Mouse (Mus musculus): ENCODE measurements around the gene Myo15b.
"Not testable (repeated sequence)": the region's sequence is repeated elsewhere in the genome, so short reads cannot be mapped to it uniquely, and the experiment has no call there.

Gene Myo15b

DNA sequence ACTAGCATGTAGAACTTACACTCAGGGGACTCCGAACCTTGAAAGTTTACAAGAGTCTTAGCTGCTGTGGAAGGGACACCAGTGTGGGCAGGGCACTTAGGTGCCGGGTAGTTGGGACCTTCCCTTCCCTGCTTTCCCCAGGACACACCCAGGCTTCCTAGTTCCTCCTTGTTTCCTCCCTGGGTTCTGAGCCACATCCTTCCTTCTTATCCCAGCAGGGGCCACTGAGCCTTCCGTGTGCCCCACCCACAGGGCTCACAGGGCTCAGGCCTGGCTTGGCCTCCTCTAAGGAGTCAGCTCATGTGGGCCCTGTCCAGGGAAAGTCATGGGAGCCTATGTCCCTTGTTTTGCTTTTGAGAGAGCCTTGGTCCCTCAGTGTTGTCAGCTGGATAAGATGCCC is 18.5 kb upstream of the Myo15b start:
- H3K36me3 ChIP-seq (ENCODE audit: control insufficient read depth, insufficient read depth, low read length, poor library complexity, severe bottlenecking): no peaks in the 10 kb centered on the region
- no peaks in the 10 kb centered on the region for H3K27me3 ChIP-seq (ENCODE audit: control insufficient read depth, insufficient read depth, low read length, poor library complexity, severe bottlenecking)
- no peak for DNase-seq (ENCODE audit: low read depth, low spot score)

DNA sequence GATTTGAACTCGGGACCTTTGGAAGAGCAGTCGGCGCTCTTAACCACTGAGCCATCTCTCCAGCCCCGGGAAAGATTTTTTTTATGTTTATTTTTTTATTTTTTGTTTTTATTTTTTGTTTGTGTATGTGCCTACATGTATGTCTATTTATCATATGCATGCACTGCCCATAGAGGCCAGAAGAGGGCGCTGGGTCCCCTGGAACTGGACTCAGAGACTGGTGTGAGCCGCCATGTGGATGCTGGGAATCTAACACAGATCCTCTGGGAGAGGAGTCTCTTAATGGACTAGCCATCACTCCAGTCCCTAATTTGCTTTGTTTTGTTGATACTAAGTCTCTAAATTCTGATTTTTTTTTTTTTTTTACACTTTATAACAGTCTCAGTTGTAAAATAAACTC is 17.2 kb upstream of the Myo15b start:
- DNase-seq (ENCODE audit: low read depth, low spot score): no peak
- peaks cover 2% of the 10 kb centered on the region; the same call in 1 of the 2 replicates for H3K36me3 ChIP-seq (ENCODE audit: control insufficient read depth, insufficient read depth, low read length, poor library complexity, severe bottlenecking)
- no peaks in the 10 kb centered on the region for H3K27me3 ChIP-seq (ENCODE audit: control insufficient read depth, insufficient read depth, low read length, poor library complexity, severe bottlenecking)

DNA sequence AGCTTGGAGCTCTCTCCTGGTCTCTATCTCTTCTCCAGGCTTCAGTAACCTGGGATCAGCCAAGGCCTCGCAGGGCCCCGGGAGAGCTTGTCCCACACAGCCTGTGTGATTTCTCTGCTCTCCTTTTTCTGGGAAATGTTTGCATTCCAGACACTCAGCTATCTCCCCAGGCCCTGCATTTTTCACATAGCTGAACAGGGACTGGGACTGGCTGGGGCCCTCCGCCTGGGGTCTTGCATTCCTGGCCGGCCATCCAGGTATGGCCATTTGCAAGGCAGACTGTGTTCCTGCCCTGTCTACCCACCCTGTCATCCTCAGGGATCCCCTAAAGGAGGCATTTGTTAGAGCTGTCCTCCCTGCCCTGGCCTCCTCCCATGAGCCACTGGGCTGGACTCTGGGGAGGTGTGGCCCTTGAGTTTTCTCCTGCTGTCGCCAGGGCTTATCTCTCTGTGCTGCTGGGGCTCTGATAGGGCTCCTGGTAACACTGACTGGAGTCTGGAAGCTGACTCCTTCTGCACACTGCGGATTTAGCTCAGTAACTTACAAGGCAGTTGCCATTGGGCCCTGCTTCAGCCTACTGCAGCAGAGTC is 16.1 kb upstream of the Myo15b start:
- H3K27me3 ChIP-seq (ENCODE audit: control insufficient read depth, insufficient read depth, low read length, poor library complexity, severe bottlenecking): no peaks in the 10 kb centered on the region
- peaks cover 3% of the 10 kb centered on the region; the same call in 1 of the 2 replicates for H3K36me3 ChIP-seq (ENCODE audit: control insufficient read depth, insufficient read depth, low read length, poor library complexity, severe bottlenecking)
- DNase-seq (ENCODE audit: low read depth, low spot score): no peak

DNA sequence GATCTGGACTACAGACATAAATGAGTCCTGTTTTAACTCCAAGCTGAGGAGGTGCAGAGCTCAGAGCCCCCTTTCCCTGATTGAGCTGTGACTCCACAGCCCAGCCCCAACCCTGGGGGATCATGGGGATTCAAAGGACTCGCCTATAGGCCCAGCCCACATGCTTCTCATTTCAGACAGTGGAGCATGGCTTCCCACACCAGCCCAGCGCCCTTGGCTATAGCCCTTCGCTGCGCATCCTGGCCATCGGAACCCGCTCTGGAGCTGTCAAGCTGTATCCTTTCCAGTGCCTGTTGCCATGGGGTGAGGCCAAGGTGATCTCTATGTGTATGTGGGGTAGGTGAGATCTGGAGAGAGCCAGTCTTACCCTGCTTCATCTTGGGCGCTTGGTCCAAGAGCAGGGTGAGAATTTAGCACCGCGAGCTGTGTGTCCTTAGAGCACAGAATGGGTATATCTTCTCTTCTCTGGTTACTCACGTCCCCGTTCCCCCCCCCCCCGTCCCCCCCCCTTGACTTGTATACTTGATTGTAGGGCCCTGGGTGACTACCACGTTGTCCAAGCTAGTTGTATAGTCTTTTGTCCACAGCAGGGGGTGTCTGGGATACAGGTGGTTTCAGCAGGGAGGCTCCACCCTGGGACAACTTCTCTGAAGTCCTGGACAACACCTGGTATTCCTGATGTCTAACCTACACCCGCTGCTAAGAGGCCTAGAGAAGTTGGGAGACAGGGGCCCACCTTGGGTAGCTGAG is 14.9 kb upstream of the Myo15b start:
- H3K27me3 ChIP-seq (ENCODE audit: control insufficient read depth, insufficient read depth, low read length, poor library complexity, severe bottlenecking): no peaks in the 10 kb centered on the region
- H3K36me3 ChIP-seq (ENCODE audit: control insufficient read depth, insufficient read depth, low read length, poor library complexity, severe bottlenecking): peaks cover 3% of the 10 kb centered on the region
- no peak for DNase-seq (ENCODE audit: low read depth, low spot score)

DNA sequence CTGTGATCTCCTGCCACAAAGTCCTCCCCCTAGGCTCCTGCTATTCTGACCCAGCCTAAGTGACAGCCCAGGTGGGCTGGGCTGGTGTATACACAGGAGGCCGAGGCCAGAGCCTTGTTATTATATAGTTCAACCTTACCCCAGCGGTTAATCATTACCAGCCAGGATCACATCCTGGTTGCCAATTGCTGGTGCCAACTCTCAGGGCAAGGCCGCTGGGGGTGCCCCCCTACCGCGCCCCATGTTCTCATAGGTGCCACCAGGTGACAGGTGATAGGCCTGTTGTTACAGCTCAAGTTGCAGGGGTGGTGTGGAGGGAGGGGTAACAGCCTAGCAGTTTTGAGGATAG is 14.3 kb upstream of the Myo15b start:
- Histone ChIP-seq H3K36me3 (ENCODE audit: control insufficient read depth, insufficient read depth, low read length, poor library complexity, severe bottlenecking) (peaks cover 3% of the 10 kb centered on the region), H3K27me3 (ENCODE audit: control insufficient read depth, insufficient read depth, low read length, poor library complexity, severe bottlenecking) (no peaks in the 10 kb centered on the region)
- DNase-seq (ENCODE audit: low read depth, low spot score): no peak

DNA sequence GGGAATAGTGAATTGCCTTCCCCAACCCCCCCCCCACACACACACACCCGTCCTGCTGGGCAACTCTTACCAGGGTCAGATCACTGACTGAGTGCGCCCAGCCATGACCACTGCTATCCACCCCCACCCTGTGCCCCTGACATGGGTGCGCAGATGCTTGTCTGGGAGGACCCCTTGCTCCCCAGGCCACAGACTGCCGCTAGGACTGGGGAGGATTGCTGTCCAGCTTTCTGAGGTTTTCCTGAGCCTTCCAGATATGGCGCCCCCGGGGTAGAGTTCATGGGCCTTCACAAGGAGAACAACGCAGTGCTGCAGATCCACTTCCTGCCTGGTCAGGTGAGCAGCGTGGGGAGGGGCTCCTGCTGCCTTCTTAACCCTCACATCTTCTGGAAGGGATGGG is 14.0 kb upstream of the Myo15b start:
- Histone ChIP-seq H3K36me3 (ENCODE audit: control insufficient read depth, insufficient read depth, low read length, poor library complexity, severe bottlenecking) (peaks cover 3% of the 10 kb centered on the region), H3K27me3 (ENCODE audit: control insufficient read depth, insufficient read depth, low read length, poor library complexity, severe bottlenecking) (no peaks in the 10 kb centered on the region)
- DNase-seq (ENCODE audit: low read depth, low spot score): no peak

DNA sequence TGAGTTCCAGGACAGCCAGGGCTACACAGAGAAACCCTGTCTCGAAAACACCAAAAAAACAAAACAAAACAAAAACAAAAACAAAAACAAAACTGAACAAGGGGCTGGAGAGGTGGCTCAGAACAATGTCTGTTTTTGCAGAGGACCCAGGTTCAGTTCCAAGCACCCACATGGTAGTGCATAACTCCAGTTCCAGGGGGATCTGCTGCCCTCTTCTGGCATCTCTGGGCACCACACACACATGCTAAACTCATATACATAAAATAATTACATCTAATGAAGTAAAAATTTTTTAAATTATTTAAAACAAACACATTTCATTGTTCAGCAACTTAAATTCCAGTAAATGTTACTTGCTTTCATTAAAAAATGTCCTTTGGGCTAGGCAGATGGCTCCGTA is 12.4 kb upstream of the Myo15b start:
- Histone ChIP-seq H3K36me3 (ENCODE audit: control insufficient read depth, insufficient read depth, low read length, poor library complexity, severe bottlenecking) (peaks cover 3% of the 10 kb centered on the region), H3K27me3 (ENCODE audit: control insufficient read depth, insufficient read depth, low read length, poor library complexity, severe bottlenecking) (no peaks in the 10 kb centered on the region)
- DNase-seq (ENCODE audit: low read depth, low spot score): no peak

DNA sequence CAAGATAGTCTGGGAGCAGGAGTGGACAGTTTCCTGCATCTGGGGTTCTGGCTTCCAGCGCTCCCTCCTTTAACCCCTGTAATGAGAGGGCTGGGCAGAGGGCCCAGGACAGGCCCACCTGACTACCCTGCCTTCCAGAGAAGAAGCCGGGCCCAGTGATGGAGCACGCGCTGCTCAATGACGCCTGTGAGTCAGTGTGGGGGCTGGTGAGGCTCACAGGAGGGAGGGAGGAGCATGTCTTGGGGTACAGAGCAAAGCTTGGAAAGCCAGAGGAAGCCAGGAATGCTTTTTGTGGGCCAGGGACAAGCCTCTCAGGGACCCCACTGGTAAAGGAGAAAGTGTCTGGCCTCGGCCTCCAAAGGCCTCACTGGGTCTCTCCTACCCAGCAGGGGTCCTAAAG is 3.5 kb upstream of the Myo15b start:
- peaks cover 15% of the 10 kb centered on the region for H3K36me3 ChIP-seq (ENCODE audit: control insufficient read depth, insufficient read depth, low read length, poor library complexity, severe bottlenecking)
- DNase-seq (ENCODE audit: low read depth, low spot score): no peak
- no peaks in the 10 kb centered on the region; the same call in none of the 2 replicates for H3K27me3 ChIP-seq (ENCODE audit: control insufficient read depth, insufficient read depth, low read length, poor library complexity, severe bottlenecking)

DNA sequence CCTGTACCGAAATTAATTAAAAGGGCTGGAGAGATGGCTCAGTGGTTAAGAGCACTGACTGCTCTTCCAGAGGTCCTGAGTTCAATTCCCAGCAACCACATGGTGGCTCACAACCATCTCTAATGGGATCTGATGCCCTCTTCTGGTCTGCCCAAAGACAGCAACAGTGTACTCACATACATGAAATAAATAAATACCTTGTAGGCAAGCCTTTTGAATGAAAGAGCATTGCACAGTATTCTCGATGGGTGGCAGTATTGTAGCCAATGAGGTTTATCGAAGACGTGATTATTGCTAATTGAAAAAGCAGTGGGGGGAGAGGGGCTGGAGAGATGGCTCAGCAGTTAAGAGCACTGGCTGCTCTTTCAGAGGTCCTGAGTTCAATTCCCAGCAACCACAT is 1.1 kb upstream of the Myo15b start:
- not testable (repeated sequence) for DNase-seq (ENCODE audit: low read depth, low spot score); H3K27me3 ChIP-seq (ENCODE audit: control insufficient read depth, insufficient read depth, low read length, poor library complexity, severe bottlenecking)
- H3K36me3 ChIP-seq (ENCODE audit: control insufficient read depth, insufficient read depth, low read length, poor library complexity, severe bottlenecking): peaks cover 11% of the 10 kb centered on the region

DNA sequence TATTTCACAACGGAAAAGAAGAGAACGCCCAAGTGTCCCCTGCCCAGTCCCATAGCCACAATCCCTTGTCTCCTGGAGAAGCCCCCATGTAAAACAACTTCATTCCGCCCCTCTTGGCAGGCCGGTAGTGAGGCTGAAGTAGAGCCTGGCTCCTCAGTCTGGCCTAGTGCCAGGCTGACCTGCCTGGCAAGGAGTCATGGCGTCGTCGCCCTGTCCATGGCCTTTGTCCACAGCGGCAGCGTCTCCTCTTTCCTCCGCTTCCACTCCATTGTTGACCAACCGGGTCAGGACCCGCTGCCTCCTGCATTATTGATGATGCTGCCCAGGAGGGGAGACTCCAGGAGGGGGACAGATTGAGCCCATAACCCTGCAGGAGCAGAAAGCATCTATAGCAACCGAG is 270 bp upstream of the Myo15b start:
- no peak for DNase-seq (ENCODE audit: low read depth, low spot score)

DNA sequence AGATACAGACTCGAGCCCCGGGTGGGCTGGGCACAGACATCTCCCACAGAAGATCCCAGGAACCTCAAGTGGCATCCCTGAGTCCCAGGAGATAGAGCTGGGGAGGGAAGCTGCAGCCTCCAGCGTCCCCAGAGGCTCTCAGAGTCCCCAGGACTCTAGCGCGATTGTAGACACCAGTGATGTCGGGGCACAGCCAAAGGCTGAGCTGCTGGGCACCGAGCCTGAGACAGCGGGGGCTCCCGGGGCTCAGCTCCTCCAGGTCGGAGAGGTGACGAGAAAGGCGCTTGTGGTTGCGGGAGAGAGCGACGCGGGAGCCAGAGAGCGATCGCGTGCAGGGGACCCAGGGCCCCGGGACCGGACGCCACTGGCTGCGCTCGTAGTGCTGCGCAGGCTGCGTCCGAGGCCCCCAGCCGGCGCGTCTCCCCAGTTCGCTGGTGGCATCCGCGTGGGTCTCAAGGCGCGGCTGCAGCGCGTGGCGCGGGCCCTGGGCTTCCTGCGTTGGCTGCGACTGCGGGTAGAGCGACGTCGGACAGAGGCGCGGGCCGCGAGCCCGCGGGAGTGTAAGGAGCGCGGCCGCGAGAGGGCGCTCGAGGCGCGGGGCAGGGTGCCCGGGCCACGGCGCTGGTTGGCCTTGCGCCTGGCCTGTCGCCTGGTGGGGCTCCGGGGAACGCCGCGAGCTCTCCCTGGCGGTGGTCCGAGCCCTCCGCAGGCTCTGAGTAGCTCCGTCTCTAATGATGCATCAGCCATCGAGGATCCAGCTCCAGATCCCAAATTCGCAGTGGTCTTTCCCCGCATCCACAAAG is 1.1 kb downstream of the Myo15b start:
- DNase-seq (ENCODE audit: low read depth, low spot score): peak; percentile 93
- H3K36me3 ChIP-seq (ENCODE audit: control insufficient read depth, insufficient read depth, low read length, poor library complexity, severe bottlenecking): peaks cover 3% of the 10 kb centered on the region; the same call in 1 of the 2 replicates

More for the DNA sequence above, 270 bp upstream of the Myo15b start:
- H3K27me3 ChIP-seq (ENCODE audit: control insufficient read depth, insufficient read depth, low read length, poor library complexity, severe bottlenecking): no peaks in the 10 kb centered on the region; the same call in none of the 2 replicates
- H3K36me3 ChIP-seq (ENCODE audit: control insufficient read depth, insufficient read depth, low read length, poor library complexity, severe bottlenecking): peaks cover 10% of the 10 kb centered on the region

DNA sequence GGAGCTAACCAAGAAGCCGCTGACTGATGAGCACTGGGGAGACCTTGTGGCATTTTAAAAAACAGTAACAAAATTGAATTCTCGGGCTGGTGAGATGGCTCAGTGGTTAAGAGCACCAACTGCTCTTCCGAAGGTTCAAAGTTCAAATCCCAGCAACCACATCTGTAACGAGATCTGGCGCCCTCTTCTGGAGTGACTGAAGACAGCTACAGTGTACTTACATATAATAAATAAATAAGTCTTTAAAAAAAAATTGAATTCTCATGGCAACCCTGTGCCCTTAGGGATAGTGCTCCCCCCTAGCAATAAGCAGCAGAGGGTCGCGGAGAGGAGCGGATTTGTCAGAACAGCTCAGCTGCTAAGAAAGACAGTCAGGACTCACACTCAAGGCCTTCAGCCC is 5.7 kb downstream of the Myo15b start:
- H3K27me3 ChIP-seq (ENCODE audit: control insufficient read depth, insufficient read depth, low read length, poor library complexity, severe bottlenecking): no peaks in the 10 kb centered on the region
- no peak for DNase-seq (ENCODE audit: low read depth, low spot score)
- no peaks in the 10 kb centered on the region for H3K36me3 ChIP-seq (ENCODE audit: control insufficient read depth, insufficient read depth, low read length, poor library complexity, severe bottlenecking)

More for the DNA sequence above, 1.1 kb downstream of the Myo15b start:
- H3K27me3 ChIP-seq (ENCODE audit: control insufficient read depth, insufficient read depth, low read length, poor library complexity, severe bottlenecking): no peaks in the 10 kb centered on the region; the same call in none of the 2 replicates

DNA sequence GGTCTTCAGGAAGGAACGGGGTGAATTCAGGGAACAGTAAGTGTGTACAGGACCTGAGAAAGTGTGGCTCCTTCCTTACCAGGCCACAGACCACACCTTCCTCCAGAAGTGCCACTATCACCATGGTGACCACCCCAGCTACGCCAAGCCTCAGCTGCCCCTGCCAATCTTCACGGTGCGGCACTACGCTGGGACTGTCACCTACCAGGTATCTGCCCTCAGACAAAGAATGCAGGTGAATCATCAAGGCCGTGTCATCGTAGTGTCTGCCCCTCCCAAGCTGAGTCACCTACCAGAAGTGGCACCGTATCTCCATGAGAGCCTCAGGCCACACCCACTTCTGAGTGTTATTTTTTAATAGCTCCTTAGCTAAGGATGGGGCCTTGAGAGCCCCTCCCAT is 11.2 kb downstream of the Myo15b start:
- Histone ChIP-seq H3K36me3 (ENCODE audit: control insufficient read depth, insufficient read depth, low read length, poor library complexity, severe bottlenecking) (no peaks in the 10 kb centered on the region), H3K27me3 (ENCODE audit: control insufficient read depth, insufficient read depth, low read length, poor library complexity, severe bottlenecking) (no peaks in the 10 kb centered on the region)
- no peak for DNase-seq (ENCODE audit: low read depth, low spot score)

DNA sequence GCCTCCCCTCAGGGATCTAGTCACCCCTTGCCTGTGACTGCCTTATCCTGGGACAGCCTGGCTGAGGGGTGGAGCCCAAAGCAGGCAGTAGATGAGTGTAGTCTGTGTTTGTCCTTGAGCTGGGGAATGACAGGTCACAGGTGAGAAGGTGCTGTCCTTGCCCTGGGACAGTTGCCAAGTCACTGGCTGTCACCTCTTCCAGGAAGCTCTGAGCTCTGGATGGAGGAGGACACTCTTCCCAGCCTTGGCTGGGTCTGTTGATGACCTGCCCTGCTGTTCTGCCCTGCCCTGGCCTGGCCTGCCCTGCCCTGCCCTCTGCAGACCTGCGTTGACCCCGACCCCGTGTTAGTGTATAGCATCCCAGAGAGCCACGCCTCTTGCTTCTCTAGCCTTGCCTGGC is 14.2 kb downstream of the Myo15b start:
- H3K27me3 ChIP-seq (ENCODE audit: control insufficient read depth, insufficient read depth, low read length, poor library complexity, severe bottlenecking): no peaks in the 10 kb centered on the region
- H3K36me3 ChIP-seq (ENCODE audit: control insufficient read depth, insufficient read depth, low read length, poor library complexity, severe bottlenecking): no peaks in the 10 kb centered on the region
- no peak for DNase-seq (ENCODE audit: low read depth, low spot score)

DNA sequence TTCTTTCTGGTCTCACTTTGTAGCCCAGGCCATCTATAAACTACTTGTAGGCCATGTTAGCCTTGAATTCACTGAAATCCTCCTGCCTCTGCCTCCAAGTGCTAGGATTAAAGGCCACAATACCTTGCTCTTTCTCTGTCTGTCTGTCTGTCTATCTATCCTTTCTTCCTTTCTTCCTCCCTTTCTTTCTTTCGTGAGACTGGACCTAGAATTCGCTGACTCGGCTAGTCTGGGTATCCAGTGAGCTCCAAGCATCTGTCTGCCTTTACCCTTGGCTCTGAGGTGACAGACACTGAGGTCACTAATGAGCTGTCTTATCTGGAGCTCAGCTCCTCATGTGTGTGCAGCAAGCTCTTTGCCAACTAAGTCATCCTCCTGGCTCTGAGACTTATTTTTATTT is 17.7 kb downstream of the Myo15b start:
- no peak for DNase-seq (ENCODE audit: low read depth, low spot score)
- Histone ChIP-seq H3K27me3 (ENCODE audit: control insufficient read depth, insufficient read depth, low read length, poor library complexity, severe bottlenecking) (no peaks in the 10 kb centered on the region), H3K36me3 (ENCODE audit: control insufficient read depth, insufficient read depth, low read length, poor library complexity, severe bottlenecking) (no peaks in the 10 kb centered on the region)

Data from splenic B cell, adult 2 months (primary cell).